Comparison of ENCODE assay signal across 18 mouse cellular contexts in genomic region chr9:79022291-79022690, GRCm38 (mm10).
"Had no signal": no experiment of that assay in that cellular context is flagged by ENCODE, and none has a peak within 500 bp of the region (broad histone marks: within the 10 kb centered on the region; RNA-seq: fewer than 3 reads in every experiment).

No protein-coding gene starts in this region.

- H3K4me3 ChIP-seq: kidney, embryonic 15.5 days; limb, embryonic 10.5 days; limb, embryonic 13.5 days; liver, embryonic 12.5 days; liver, embryonic 15.5 days; lung, embryonic 15.5 days; megakaryocyte, embryonic 14.5 days had no signal

- H3K36me3 ChIP-seq: kidney, embryonic 15.5 days; limb, embryonic 10.5 days; limb, embryonic 13.5 days; liver, embryonic 12.5 days; liver, embryonic 15.5 days; lung, embryonic 15.5 days had no signal

- H3K9ac ChIP-seq: kidney, embryonic 15.5 days; limb, embryonic 13.5 days; liver, embryonic 12.5 days; liver, embryonic 15.5 days; lung, embryonic 15.5 days had no signal

- H3K9me3 ChIP-seq: kidney, embryonic 15.5 days; limb, embryonic 10.5 days; limb, embryonic 13.5 days; liver, embryonic 12.5 days; liver, embryonic 15.5 days; lung, embryonic 15.5 days; megakaryocyte, embryonic 14.5 days had no signal

- H3K4me2 ChIP-seq: kidney, embryonic 15.5 days; limb, embryonic 13.5 days; liver, embryonic 12.5 days; liver, embryonic 15.5 days; lung, embryonic 15.5 days; midbrain, embryonic 11.5 days had no signal

- H3K4me1 ChIP-seq: kidney, embryonic 15.5 days; liver, embryonic 12.5 days; liver, embryonic 15.5 days; lung, embryonic 15.5 days; megakaryocyte, embryonic 14.5 days had no signal

- H3K27me3 ChIP-seq: kidney, embryonic 15.5 days; limb, embryonic 13.5 days; liver, embryonic 12.5 days; liver, embryonic 15.5 days; lung, embryonic 15.5 days; megakaryocyte, embryonic 14.5 days had no signal

- H3K27ac ChIP-seq: kidney, embryonic 15.5 days; limb, embryonic 10.5 days; limb, embryonic 13.5 days; liver, embryonic 12.5 days; liver, embryonic 15.5 days; lung, embryonic 15.5 days had no signal

- DNase-seq: kidney, postnatal 10 days; kidney, postnatal 36 days; layer of hippocampus, adult 9-11 months; liver; lung, adult 18-20 months; lung, postnatal 10 days; lung, postnatal 36 days; midbrain, embryonic 14.5 days; thymus, adult 18-20 months; thymus, postnatal 36 days had no signal

- ATAC-seq: liver, embryonic 12.5 days had no signal
